Mouse (Mus musculus): ENCODE measurements around the gene Stom.

GRCm38 (mm10) chr2:35328064-35328792 lies 8.5 kb downstream of the Stom start:
- TF ChIP-seq CTCF (conservative IDR thresholded peaks at IDR 0.05; ENCODE audit: low read length) (no peak), NANOG (IDR thresholded peaks at IDR 0.05; ENCODE audit: borderline replicate concordance, low read length) (no peak)

Data from E14TG2a.4 (cell line).